Mouse (Mus musculus): ENCODE measurements around the gene Slc17a8.
A peak's percentile ranks its signal among the peaks of the same experiment; 100 is the strongest.
"Not testable (repeated sequence)": the region's sequence is repeated elsewhere in the genome, so short reads cannot be mapped to it uniquely, and the experiment has no call there.

The Slc17a8 gene

DNA sequence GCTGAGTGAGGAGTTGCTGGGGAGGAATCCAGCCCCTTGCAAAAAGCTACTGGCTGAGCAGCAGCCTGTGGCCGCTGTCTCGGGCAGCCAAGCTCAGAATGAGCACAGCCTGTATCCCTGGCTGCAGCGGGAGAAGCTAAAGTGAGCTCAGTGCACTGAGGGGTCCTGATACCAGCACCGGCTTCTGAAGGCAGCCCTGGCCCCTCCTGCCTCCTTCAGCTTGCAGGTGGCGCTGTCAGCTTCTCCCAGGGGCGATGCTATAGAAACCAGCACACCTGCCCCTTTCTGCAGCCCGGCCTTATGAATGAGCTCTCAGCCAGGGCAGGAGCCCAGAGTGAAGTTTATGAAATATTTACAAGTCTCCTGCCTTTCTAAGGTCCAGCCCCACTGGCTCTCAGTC is at the start of gene Slc17a8:
Gene Slc17a8, minus strand, starts transcription at position 125 of the 400 bp plus-strand sequence.
- DNase-seq (ENCODE audit: low spot score), result no peak

- not testable (repeated sequence) for DNase-seq (ENCODE audit: low spot score)
Measured at GRCm38 (mm10) chr10:89670371-89670770, 49.3 kb upstream of the Slc17a8 start.

DNA sequence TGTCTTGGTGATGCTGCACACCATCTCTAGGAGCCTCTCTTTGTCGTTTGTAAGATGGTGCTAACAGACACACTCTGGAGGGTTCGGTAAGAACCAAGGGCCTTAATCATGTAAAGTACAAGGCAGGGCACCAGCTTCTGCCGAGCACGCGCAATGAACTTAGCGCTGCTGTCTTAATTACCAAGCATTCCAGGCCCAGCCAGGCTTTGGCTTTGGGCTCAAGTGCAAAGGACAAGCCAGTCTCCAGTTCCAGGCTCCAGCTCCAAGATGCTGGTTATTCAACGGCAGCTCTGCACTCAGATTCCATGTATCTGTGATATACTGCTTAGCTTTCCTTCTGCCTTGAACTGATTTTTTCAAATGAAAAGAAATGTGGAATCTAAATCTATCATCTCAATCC is 46.5 kb upstream of the Slc17a8 start:
- no peak for DNase-seq (ENCODE audit: low spot score)

DNA sequence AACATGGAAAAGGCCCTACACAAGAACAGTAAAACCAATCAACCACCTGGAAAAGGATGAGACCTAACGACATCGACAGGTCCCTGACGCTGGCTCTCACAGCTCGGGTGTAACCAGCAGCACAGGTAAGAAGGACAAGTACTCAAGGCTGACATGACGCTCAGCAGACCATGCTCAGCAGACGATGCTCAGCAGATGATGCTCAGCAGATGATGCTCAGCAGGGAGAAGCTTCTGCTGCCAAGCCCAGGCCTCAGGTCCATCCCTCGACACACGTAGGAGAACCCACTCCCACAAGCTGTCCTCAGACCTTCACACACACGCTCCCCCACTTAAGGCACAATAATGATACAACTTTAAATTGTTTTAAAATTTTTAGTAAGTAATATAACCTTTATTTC is 44.6 kb upstream of the Slc17a8 start:
- no peak for DNase-seq (ENCODE audit: low spot score)

GRCm38 (mm10) chr10:89664977-89665645 is 44.1 kb upstream of the Slc17a8 start:
- no peak for DNase-seq (ENCODE audit: low spot score)

DNA sequence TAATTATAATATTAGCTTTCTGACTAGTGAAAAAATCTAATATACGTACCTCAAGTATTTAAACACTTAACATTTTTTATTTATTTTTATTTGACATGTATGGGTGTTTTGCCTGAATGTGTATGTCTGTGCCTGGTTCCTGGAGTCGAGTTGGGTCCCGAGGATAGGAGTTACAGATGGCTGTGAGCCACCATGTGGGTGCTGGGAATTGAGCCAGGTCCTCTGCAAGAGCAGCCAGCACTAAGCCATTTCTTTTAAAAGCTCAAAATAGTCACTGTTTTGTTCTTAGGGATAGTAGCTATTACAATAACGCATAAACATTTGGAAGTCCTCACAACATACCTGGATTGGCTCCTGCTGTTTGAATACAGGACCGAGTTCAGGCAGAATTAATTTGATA is 35.3 kb upstream of the Slc17a8 start:
- DNase-seq (ENCODE audit: low spot score), result peak; percentile 68

- DNase-seq (ENCODE audit: low spot score), result no peak
Measured at GRCm38 (mm10) chr10:89652912-89653311, 31.9 kb upstream of the Slc17a8 start.

GRCm38 (mm10) chr10:89651691-89652090 is 30.6 kb upstream of the Slc17a8 start:
- DNase-seq (ENCODE audit: low spot score), result no peak

DNA sequence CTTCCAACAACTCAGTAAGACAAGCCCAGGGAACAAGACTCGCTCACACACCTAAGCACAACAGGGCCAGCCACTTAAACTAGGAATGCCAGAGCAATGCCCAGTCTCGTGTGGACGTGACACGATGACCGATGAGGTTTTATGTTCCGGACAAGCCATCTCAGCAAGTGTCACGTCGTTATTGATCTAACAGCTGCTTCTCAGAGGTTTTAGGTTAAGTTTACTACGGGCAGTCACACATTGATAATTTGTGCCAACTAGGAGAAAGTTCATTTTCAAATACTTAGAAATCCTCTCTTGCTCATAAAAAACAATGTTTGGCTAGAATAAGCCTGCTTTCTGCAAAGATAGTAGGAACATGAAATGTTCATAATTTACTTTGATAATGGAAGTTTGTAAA is 25.9 kb upstream of the Slc17a8 start:
- DNase-seq (ENCODE audit: low spot score), result no peak

DNA sequence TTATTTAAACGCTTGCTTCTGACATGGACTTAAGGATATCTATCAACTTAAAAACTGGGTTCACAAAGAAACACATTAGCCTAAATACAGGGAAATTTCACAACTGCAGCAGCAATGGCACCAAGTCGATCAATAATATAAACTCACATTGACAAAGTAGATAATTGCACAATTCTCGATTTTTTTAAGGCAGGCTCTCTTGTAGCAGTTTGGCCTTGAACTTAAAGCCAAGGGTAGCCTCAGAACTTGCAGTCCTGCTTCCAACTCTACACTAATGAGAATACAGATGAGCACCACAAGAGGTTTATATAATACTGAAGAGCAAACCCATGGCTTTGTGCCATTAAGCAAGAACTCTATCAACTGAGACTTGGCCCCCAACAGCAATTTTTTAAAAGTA is 15.9 kb upstream of the Slc17a8 start:
- no peak for DNase-seq (ENCODE audit: low spot score)

DNA sequence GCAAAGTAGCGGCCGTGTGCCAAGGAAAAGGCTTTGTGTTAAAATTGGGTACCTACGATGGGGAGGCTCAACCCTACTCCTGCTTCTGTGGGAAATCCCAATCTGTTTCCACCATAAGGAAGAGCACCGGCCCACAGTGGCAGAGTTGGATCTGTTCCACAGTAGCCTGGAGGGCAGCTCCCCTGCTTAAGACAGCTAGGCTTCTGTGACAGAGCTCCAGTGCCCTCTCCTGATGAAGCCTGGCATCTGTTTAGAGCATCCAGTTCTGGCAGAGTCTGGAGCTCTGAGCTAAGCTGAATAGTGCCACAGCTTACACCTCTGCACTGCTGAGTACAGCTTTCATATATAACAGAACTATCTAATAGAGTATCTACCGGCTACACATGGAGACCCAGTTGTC is 14.0 kb upstream of the Slc17a8 start:
- peak; percentile 27 for DNase-seq (ENCODE audit: low spot score)

DNA sequence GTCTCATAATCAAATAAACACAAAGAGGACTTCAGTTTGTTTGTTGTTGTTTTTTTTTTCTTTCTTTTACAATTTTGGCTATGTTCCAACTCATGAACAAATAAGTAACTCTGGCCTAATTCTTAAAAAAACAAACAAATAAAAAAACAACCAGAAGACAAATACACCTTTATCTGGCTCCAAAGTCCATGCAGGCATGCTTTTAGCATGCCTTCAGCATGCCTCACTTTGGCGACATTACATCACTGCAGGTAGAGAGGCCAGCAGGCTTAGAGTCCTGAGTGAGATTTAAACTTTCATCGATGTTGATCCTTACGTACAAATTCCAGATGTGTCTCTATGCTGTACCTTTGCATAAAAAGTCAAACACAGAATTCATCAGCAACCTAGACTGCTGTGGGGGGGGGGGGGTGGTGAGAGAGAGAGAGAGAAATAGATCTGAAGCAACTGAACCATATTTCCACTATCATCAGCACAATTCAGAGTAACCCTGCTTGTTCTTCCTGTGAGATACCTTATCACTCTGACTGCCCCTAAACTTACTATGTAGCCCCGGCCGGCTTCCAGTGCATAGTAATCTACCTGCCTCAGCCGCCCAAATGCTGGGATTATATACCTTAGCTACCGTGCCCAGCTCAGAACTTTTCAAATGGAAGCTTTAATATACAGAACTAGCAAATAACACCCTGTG is 12.8 kb upstream of the Slc17a8 start:
- no peak for DNase-seq (ENCODE audit: low spot score)

GRCm38 (mm10) chr10:89633121-89633520 is 12.1 kb upstream of the Slc17a8 start:
- peak; percentile 53 for DNase-seq (ENCODE audit: low spot score)

DNA sequence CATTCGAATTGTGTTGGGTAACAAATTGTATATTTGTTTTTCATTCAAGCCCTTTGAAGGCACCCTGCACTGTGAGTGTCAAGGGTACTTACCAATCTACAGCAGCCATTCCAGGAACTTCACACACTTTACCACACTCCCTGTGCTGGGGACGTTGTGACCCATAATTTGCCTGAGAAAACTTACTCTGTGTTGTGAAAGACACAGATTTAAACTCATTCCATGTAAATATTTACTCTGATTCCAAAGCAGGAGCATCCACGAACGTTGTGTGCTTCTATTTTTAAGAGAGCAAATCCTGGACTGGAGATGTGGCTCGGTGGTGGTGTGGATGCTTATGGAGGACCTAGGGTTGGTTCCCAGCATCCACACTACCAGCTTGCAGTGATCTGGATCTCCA is 10.8 kb upstream of the Slc17a8 start:
- DNase-seq (ENCODE audit: low spot score), result no peak

- DNase-seq (ENCODE audit: low spot score), result no peak
Measured at GRCm38 (mm10) chr10:89630564-89630963, 9.5 kb upstream of the Slc17a8 start.

DNA sequence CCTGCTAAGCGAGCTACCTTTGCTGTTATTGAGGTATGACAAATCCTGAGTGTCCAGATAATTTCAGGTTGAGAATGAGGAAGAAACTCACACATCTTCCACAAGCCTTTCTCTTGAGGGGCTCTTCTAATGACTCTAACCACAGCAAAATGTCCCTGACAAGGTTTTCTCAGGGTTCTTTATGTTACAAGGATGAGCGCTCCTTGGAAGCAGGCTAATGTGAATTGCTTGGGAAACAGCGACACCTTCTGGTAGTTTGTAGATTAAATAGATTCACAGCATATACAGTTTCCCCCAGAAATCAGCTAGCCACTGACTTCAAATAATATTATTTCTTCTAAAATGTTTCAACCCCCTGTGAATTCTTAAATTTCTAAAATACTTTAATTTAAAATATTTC is 9.0 kb upstream of the Slc17a8 start:
- peak; percentile 83 for DNase-seq (ENCODE audit: low spot score)

DNA sequence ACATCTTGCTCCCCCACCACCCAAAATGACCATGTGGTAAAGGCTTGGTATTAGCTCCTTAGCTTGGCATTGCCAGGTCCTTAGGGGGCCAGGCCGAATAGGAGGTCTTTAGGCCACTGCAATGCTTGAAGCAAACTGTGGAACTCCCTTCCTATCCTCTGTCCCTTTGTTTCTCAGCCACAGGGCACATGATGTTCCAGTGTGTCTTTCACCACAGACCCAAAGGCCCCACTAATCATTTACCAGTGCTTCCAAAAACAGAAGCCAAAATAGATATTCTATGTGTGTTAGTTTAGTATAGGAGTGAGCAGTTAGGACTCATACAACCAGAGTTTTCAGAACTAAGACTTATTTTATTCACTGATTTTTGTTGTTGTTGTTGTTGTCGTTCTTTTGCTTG is 5.7 kb upstream of the Slc17a8 start:
- no peak for DNase-seq (ENCODE audit: low spot score)

GRCm38 (mm10) chr10:89624196-89624595 is 3.1 kb upstream of the Slc17a8 start:
- no peak for DNase-seq (ENCODE audit: low spot score)

DNA sequence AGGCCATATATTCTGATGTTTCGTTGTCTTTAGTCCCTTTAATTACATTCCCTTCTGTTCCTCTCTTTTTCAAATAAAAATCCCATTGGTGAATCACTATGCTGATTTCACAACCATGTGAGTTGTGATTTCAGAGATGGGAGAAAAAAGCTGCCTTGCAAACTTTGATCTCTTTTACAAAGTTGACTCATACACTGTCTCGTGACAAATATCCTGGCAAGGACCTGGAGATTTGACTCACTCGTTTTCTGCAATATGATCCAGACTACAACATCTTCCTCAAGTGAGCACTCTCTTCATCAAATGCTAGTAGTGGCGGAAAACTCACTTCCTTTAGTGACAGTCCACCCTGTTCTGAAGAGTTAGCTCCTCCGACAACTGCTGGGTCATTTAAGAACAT is 21.7 kb downstream of the Slc17a8 start:
- peak; percentile 54 for DNase-seq (ENCODE audit: low spot score)

- DNase-seq (ENCODE audit: low spot score), result no peak
Measured at GRCm38 (mm10) chr10:89597275-89597674, 23.8 kb downstream of the Slc17a8 start.

- no peak for DNase-seq (ENCODE audit: low spot score)
Measured at GRCm38 (mm10) chr10:89595935-89596334, 25.1 kb downstream of the Slc17a8 start.

DNA sequence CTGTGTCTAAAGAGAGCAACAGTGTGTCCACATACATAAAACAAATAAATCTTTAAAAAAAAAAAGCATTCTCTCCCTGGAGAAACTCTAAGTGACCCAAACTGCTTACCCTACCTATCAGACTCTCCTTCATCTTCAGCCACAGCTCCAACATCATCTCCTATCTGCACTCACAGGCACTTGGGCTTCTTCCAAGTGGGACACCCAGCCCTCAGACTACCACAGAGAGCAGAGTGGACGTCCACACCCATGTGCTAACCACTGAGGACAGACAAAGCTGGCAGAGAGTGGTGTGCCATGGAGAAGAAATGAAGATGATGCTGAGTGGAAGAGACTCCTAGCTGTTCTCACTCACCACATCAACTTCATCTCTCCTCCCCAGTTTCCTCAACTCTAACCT is 25.5 kb downstream of the Slc17a8 start:
- no peak for DNase-seq (ENCODE audit: low spot score)

GRCm38 (mm10) chr10:89594309-89594708 is 26.7 kb downstream of the Slc17a8 start:
- DNase-seq (ENCODE audit: low spot score), result no peak

- DNase-seq (ENCODE audit: low spot score), result no peak
Measured at GRCm38 (mm10) chr10:89592797-89593196, 28.3 kb downstream of the Slc17a8 start.

All from adipocyte (in vitro differentiated cells).